Mouse (Mus musculus): ENCODE data around the gene Polr2c.
"Not testable (repeated sequence)": the region's sequence is repeated elsewhere in the genome, so short reads cannot be mapped to it uniquely, and the experiment has no call there.

Gene Polr2c

GRCm38 (mm10) chr8:94841183-94841582, 16.1 kb upstream of the Polr2c start:
- no peak for DNase-seq

GRCm38 (mm10) chr8:94850049-94850448, 7.2 kb upstream of the Polr2c start:
- no peak for DNase-seq

- not testable (repeated sequence) for DNase-seq
Measured at GRCm38 (mm10) chr8:94854761-94855160, 2.5 kb upstream of the Polr2c start.

- DNase-seq = no peak
Measured at GRCm38 (mm10) chr8:94857011-94857345, 272 bp upstream of the Polr2c start.

DNA sequence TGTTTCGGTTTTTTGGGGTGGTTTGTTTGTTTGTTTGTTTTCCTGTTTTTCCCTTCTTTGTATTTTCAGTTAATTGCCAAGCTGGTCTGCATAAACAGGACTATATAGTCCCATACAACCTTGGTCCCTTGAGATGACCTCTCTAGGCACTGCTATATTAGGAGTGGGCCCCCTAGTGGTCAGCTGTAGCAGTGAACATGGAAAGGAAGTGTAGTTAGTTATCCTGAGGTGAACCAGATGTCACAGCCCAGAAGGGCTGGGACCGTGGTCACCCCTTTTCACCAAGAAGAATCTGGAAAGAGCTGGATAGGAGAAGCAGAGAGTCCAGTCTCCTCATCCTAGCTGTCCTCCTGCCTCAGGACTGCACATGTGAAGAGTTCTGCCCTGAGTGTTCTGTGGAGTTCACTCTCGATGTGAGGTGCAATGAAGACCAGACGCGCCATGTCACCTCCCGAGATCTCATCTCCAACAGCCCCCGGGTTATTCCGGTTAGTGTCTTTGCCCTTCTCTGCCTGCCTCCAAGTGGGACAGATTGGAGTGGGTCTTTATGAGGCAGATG, 4.2 kb downstream of the Polr2c start:
- DNase-seq = peak; percentile 64

DNA sequence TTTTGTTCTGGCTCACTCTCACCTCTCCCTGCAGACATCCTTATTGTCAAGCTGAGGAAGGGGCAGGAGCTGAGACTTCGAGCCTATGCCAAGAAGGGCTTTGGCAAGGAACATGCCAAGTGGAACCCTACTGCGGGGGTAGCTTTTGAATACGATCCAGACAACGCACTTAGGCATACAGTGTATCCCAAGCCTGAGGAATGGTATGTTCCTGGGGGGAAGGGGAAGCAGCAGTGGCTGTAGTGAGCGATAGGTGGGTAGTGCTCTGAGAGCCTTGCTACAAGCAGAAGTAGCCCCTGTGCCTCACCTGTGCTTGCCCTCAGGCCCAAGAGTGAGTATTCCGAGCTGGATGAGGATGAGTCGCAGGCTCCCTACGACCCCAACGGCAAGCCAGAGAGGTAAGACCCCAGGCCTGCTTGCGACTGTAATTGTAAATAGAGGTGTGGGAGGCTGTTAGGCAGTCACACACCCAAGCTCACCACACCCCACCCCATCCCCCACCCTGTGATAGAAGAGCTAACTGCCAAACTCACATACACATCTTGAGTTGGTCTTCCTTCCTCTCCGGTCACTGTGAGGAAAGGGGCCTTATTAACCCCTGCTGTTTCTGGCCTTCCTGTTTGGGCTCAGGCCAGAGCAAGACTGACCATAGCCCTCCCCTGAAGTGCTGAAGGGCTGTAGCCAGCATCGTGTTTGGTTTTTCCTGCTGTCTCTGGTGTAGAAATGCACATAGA, 5.4 kb downstream of the Polr2c start:
- no peak for DNase-seq

DNA sequence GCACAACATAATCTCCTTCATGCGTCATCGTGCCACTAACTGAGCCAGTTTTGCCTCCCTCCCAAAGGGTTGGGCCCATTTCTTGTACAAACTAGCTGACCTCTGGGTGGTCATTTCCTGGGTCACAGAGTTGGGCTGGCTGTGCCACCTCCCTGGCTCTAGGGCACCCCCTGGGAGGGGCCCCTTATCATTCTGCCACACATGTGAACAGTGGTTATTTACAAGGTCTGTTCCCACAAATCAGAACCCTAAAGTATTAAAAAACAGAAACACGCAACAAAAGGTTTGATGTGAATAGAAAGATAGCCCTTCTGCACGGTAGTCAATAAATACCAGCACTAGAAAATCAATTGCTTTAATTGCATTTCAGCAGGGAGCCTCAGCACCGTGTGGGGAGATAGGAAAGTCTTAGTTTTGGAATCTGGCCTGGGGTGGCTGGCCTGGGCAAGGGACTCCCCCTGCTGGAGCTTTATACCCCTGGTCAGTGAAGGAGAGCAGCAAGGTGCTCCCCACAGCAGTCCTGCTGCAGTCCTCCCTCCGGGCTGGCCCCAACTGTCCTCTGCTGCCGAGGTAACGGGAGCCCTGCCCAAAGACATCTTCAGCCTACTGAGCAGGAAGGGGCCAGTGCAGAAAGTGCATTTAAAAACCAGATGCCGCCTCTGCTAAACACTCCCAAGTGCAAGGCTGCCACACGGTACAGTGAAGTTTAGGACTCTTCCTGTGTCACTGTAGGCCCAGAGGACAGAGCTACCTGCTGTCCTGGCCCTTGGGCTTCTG, 6.8 kb downstream of the Polr2c start:
- no peak for DNase-seq

GRCm38 (mm10) chr8:94865292-94865691, 8.0 kb downstream of the Polr2c start:
- no peak for DNase-seq

- DNase-seq = no peak
Measured at GRCm38 (mm10) chr8:94866921-94867320, 9.7 kb downstream of the Polr2c start.

DNA sequence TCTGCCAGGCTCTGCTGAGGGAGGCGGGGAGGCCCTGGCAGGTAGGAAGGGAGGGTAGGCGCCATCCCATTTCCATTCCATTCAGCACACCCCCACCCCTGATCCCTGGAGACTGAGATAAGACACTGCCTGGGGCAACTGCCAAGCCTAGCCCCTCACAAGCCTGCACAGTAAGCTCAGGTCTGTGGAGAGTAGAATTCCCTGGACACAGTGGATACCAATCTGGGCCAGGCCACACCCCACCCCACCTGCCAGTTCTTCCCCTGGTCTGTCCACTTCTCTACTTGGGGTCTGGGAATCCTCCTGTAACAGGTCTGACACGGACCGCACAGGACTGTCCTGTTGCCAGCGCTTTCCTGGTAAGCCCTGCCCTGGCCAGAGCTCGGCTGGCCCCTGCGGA, 11.9 kb downstream of the Polr2c start:
- no peak for DNase-seq

DNA sequence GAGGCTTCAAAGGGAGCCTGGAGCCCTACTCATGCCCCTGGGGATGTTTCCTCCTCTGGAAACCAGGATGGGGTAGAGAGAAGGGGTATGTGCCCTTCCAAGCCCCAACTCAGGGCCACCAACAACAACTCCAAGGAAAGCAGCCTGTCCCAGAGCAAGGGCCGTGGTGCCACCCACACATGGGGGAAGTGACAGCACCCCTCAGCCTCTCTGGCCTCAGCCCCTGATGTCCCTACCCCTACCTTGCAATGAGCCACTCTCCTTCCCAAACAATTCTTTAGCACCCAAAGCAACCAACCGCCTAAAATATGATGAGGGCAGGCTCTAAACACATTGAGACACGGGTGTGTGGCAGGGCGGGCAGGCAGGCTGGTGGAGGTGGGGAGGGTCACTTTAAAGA, 12.8 kb downstream of the Polr2c start:
- no peak for DNase-seq

DNA sequence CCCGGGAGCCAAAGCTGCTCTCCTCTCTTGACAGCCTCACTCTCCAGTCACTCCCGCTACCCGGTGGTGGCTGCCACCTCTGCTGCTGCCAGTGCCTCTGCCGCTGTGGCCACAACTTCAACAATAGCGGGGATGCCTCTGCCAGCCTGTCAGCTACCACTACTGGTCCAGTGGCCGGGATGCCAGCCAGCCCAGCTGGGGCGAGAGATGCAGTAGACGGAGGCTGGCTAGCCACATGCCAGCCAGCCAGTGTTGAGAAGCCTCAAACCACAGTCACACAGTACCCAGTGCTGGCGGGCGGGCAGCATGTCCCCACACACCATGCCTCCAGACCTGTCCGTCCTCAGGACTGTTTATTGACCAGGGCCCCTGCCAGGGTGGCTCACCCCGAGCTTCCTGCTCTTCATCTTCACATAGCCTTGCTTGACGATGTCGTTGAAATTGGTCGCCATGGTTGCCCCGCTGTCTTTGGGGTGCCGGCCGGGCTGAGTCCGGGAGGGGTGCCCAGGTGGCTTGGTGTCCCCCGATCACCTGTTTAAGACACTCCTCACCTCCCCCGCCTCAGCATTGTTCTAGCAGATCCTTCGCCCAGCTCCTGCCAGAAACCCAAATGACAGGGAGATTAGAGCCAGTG, 13.3 kb downstream of the Polr2c start:
- DNase-seq = peak; percentile 74

GRCm38 (mm10) chr8:94871108-94871894, 14.1 kb downstream of the Polr2c start:
- peak; percentile 73 for DNase-seq

- no peak for DNase-seq
Measured at GRCm38 (mm10) chr8:94872156-94872555, 14.9 kb downstream of the Polr2c start.

- no peak for DNase-seq
Measured at GRCm38 (mm10) chr8:94872576-94872975, 15.3 kb downstream of the Polr2c start.

- DNase-seq = peak; percentile 74
Measured at GRCm38 (mm10) chr8:94874358-94874757, 17.1 kb downstream of the Polr2c start.

DNA sequence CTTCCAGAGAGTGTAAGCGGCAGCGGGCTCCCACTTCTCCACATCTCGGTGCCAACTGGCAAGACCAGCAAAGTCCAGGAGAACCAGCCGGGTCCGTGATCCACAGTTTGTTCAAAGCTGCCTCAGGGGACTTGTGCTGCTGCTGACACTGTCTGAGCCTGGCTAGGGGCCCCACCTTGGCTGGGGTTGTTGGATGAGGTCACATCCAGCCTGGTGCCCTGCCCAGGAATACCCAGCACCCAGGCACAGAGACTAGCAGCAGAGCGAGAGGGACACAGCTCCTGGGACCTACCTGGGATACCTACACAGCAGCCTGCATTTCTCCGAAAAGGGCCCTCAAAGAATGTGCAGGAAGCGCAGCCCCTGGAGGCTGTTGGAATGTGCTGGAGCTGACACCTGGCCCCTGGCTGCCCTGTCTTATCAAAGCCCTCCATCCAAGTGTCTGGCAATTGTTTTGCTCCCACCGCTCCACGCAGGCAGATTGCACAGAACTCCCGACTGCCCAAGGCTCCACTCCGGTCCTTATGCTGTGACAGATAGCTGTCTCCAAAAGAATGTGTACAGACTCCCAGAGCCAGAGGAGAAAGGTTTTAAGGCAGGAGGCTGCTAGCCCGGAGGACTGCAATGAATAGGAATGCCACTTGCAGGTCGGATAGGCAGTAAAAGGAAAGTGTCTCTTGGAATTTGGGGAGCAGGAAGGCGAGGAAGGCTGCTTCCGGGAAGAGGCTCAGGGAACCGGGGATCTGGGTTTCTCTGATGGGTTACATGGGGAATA, 18.0 kb downstream of the Polr2c start:
- no peak for DNase-seq

GRCm38 (mm10) chr8:94875871-94876150, 18.6 kb downstream of the Polr2c start:
- no peak for DNase-seq

- peak; percentile 79 for DNase-seq
Measured at GRCm38 (mm10) chr8:94876197-94876730, 19.0 kb downstream of the Polr2c start, which contains the start of gene Dok4. Dok4 (minus strand) TSS chr8:94876330.

- no peak for DNase-seq
Measured at GRCm38 (mm10) chr8:94876820-94877219, 19.6 kb downstream of the Polr2c start.

GRCm38 (mm10) chr8:94880742-94881141, 23.5 kb downstream of the Polr2c start:
- DNase-seq = no peak

Measured in right cerebral cortex, postnatal 4 days (tissue).